Mouse (Mus musculus) layer of hippocampus, adult 18-20 months (tissue): ENCODE measurements around the gene Jph2. TPM values are rescaled to one million over a fixed set of nuclear protein-coding genes. Genes with fewer than 3 reads are reported as not detected.

Experiments used
- DNase-seq, 2 experiments: peaks; one replicate each; pipeline ENCODE4 v3.0.0; 2022; ENCODE audit warnings: low spot score in 2 of 2
- long read RNA-seq: library from polyadenylated mRNA; stranded (forward); transcript quantifications from one replicate; pipeline ENCODE4 v2.0.0, GENCODE M21; 2021
- total RNA-seq, 2 experiments: library from RNA; stranded (reverse); gene quantifications; 2 replicates each; pipeline ENCODE4 v1.2.3; 2021

Jph2 gene
- under 1 TPM; 0.25 to 0.27 TPM for total RNA-seq
- long read RNA-seq: 0 reads

GRCm38 (mm10) chr2:163397905-163398304 lies at the start of gene Jph2:
TSS of gene Jph2 (minus strand) at chr2:163397993.
- no peak for DNase-seq

- no peak for DNase-seq
Observed at GRCm38 (mm10) chr2:163447375-163447774, 49.6 kb upstream of the Jph2 start.

GRCm38 (mm10) chr2:163444017-163444416 lies 46.2 kb upstream of the Jph2 start:
- no peak for DNase-seq

- no peak for DNase-seq
Observed at GRCm38 (mm10) chr2:163443543-163443942, 45.8 kb upstream of the Jph2 start.

- DNase-seq: no peak
Observed at GRCm38 (mm10) chr2:163439488-163439887, 41.7 kb upstream of the Jph2 start.

GRCm38 (mm10) chr2:163438619-163439451 lies 41.0 kb upstream of the Jph2 start:
- DNase-seq: peak in 1 of 2 experiments; percentile 25

- peak; percentile 77 to 87 for DNase-seq
Observed at GRCm38 (mm10) chr2:163438246-163438618, 40.4 kb upstream of the Jph2 start, which contains the start of gene Gdap1l1. TSS of gene Gdap1l1 (plus strand) at chr2:163438476.

- no peak for DNase-seq
Observed at GRCm38 (mm10) chr2:163437800-163438199, 40.0 kb upstream of the Jph2 start.

GRCm38 (mm10) chr2:163433971-163434370 lies 36.2 kb upstream of the Jph2 start:
- no peak for DNase-seq

- DNase-seq: no peak
Observed at GRCm38 (mm10) chr2:163431289-163431688, 33.5 kb upstream of the Jph2 start.

- DNase-seq: no peak
Observed at GRCm38 (mm10) chr2:163428346-163429011, 30.7 kb upstream of the Jph2 start.

- no peak for DNase-seq
Observed at GRCm38 (mm10) chr2:163424597-163424996, 26.8 kb upstream of the Jph2 start, which contains the start of gene Oser1. TSS of gene Oser1 (minus strand) at chr2:163424697.

GRCm38 (mm10) chr2:163422895-163423660 lies 25.3 kb upstream of the Jph2 start:
- no peak for DNase-seq

GRCm38 (mm10) chr2:163420366-163420886 lies 22.6 kb upstream of the Jph2 start:
- DNase-seq: no peak

GRCm38 (mm10) chr2:163419346-163420045 lies 21.7 kb upstream of the Jph2 start:
- DNase-seq: peak; percentile 99 to 100

GRCm38 (mm10) chr2:163418841-163419345 lies 21.1 kb upstream of the Jph2 start:
- DNase-seq: peak in 1 of 2 experiments; percentile 25

- no peak for DNase-seq
Observed at GRCm38 (mm10) chr2:163417830-163418229, 20.0 kb upstream of the Jph2 start.

- no peak for DNase-seq
Observed at GRCm38 (mm10) chr2:163417026-163417425, 19.2 kb upstream of the Jph2 start.

- DNase-seq: no peak
Observed at GRCm38 (mm10) chr2:163412846-163413590, 15.2 kb upstream of the Jph2 start.

GRCm38 (mm10) chr2:163412419-163412818 lies 14.6 kb upstream of the Jph2 start:
- peak; percentile 27 to 71 for DNase-seq
